Mouse (Mus musculus) cortical plate, adult 2 months (tissue): ENCODE data around the gene Itpr2. TPM values are rescaled to one million over a fixed set of nuclear protein-coding genes. Genes with fewer than 3 reads are reported as not detected.

ENCODE experiments used
- H3K27ac ChIP-seq: fragments of 200-500 bp; 2 replicates; pipeline ENCODE4 v1.5.1; 2012; ENCODE audit warnings: low read length, control low read depth, inconsistent platforms; ENCODE audit not compliant: insufficient read depth
- H3K4me1 ChIP-seq: fragments of 200-500 bp; 2 replicates; pipeline ENCODE4 v1.6.1; 2011; ENCODE audit warnings: low read length; ENCODE audit not compliant: control insufficient read depth, insufficient read depth
- H3K4me3 ChIP-seq: fragments of 200-500 bp; 2 replicates; pipeline ENCODE4 v1.5.1; 2011; ENCODE audit warnings: mild to moderate bottlenecking, low read length, control low read depth; ENCODE audit not compliant: insufficient read depth
- CTCF ChIP-seq: fragments of 200-500 bp; IDR thresholded peaks from 2 replicates; pipeline ENCODE4 v1.5.1; 2011; ENCODE audit warnings: mild to moderate bottlenecking, control low read depth, low read length; ENCODE audit not compliant: insufficient read depth; ENCODE audit errors: extremely low read depth
- POLR2A ChIP-seq: fragments of 200-500 bp; IDR thresholded peaks from 2 replicates; pipeline ENCODE4 v1.6.1; 2011; ENCODE audit warnings: mild to moderate bottlenecking, low read length, control low read depth; ENCODE audit not compliant: insufficient read depth; ENCODE audit errors: extremely low read depth
- polyA plus RNA-seq: library from polyadenylated mRNA; depleted of rRNA; stranded (reverse); fragments of >200 nt; gene quantifications from 2 replicates; pipeline ENCODE4 v1.2.3, GENCODE M21; 2012

Gene Itpr2
- polyA plus RNA-seq, 1 experiment = 8.5 TPM

DNA sequence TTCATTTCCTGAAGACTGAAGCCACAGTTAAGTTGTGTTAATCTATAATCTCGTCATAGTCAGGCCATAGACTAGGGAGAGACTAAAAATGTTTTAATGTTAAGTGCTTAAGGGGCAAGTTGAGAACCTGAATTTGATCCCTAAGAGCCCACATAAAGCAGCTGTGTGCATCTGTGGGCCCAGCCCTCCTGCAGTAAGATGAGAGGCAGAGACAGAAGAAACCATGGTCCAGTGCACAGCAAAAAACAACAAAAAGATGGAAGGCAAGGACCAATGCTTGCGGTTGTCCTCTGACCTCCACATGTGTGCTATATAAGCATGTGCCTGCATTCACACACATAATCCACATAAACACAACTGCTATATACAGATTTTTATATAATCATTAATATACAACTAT, 191.8 kb downstream of the Itpr2 start:
- no peak overlapping the region for H3K4me3 ChIP-seq
- TF ChIP-seq CTCF (no peak), POLR2A (no peak)
- H3K27ac ChIP-seq = no peak overlapping the region
- no peaks in the 10 kb centered on the region for H3K4me1 ChIP-seq

DNA sequence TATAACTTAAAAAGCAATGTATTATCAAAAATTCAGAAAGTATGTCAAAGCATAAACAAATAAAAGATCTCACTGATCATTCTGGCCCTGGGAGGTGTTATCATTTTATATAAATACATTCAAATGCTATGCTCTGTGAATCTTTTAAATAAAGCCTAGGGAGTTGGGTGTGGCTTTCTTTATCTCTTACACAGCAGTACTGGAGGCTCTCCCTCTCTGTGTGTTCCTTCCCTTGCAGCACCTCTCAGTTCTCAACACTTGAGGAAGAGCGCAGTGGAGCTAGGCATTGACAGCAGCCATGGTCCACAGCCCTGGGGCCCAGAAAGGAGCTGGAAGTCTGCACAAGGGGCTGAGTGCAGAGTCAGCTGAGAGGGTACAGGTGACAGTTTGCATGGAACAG, 192.7 kb downstream of the Itpr2 start:
- Histone ChIP-seq H3K4me3 (no peak overlapping the region), H3K27ac (no peak overlapping the region)
- no peak for TF ChIP-seq POLR2A
- no peak for TF ChIP-seq CTCF

DNA sequence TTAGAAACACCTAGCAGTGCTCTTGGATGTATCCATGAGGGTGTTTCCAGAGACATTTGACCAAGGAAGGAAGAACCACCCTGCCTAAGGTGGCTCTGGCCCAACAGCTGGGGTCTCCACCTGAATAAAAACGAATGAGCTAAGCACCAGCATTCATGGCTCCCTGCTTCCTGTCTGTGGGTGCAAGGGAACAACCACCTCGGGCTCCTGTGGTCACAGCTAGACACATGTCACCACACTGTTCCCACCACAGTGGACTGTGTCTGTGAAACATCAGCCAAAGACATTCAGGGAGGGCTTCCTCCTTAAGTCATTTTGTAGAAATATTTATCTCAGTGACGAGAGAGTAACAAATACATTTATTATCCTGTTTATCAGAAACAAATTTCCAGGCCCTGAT, 196.0 kb downstream of the Itpr2 start:
- H3K4me1 ChIP-seq = peaks cover 7% of the 10 kb centered on the region
- H3K27ac ChIP-seq = no peak overlapping the region
- no peak overlapping the region for H3K4me3 ChIP-seq
- TF ChIP-seq CTCF = no peak
- no peak for TF ChIP-seq POLR2A

More for the DNA sequence above, 192.7 kb downstream of the Itpr2 start:
- H3K4me1 ChIP-seq = no peaks in the 10 kb centered on the region

DNA sequence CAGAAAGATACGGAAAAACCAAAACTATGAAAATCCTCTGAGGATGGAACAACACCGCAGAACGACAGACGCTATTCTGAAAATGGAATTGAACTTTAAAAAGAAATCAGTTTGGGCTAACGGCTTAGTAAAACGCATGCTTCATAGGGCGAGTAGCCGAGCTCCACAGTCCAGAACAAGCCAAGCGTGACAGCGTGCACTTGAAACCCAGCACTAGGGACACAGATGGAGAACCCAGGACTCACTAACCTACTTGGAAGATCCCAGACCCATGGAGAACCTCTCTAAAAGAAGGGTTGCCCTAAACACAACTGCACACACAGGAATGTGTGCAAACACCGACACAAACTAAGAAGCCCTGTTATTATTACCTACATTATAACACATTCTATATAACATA, 197.9 kb downstream of the Itpr2 start:
- Histone ChIP-seq H3K4me1 (peaks cover 7% of the 10 kb centered on the region), H3K27ac (no peak overlapping the region), H3K4me3 (no peak overlapping the region)
- TF ChIP-seq CTCF (no peak), POLR2A (no peak)

DNA sequence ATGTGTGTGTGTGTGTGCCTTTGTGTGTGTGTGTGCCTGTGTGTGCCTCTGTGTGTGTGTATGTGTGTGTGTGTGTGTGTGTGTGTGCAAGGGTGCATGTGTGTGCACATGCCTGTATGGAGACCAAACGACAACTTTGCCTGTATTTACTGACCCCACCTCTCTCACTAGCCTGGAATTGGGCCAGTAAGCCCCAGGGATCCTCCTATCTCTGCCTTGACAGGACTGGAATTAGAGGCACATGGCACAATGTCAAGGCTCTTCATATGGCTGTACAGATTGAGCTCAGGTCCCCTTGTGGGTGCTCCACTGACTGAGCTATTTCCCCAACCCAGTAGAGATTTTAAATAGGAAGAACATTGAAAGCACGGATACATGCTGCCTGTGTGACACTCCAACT, 198.7 kb downstream of the Itpr2 start:
- no peak for TF ChIP-seq CTCF
- no peak for TF ChIP-seq POLR2A
- H3K4me1 ChIP-seq = peaks cover 7% of the 10 kb centered on the region
- H3K27ac ChIP-seq = no peak overlapping the region
- no peak overlapping the region for H3K4me3 ChIP-seq

DNA sequence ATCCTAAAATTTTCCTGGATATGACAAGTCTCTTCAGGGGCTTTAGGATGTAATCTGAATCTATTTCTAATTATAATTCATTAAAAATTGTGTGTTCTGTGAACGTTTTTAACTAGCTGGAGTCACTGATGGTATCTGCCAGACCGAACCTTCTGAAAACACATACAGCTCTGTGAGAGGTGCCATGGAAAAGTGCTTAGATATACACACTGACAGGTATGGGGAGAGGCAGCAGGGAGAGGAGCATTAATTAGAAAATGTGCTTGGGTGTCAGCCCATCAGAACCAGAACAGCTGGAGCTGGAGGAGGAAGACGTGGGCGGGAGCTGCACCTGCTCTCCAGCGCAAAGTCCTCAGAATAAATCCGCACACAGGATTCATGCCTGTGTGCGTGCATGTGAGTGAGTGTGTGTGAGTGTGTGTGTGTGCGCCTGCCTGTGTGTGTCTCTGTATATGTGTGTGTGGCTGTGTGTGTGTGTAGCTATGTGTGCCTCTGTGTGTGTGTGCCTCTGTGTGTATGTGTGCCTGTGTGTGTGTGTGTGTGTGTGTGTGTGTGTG, 199.4 kb downstream of the Itpr2 start:
- H3K4me3 ChIP-seq = no peak overlapping the region
- H3K4me1 ChIP-seq = peaks cover 7% of the 10 kb centered on the region
- no peak overlapping the region for H3K27ac ChIP-seq
- TF ChIP-seq CTCF = no peak
- no peak for TF ChIP-seq POLR2A

DNA sequence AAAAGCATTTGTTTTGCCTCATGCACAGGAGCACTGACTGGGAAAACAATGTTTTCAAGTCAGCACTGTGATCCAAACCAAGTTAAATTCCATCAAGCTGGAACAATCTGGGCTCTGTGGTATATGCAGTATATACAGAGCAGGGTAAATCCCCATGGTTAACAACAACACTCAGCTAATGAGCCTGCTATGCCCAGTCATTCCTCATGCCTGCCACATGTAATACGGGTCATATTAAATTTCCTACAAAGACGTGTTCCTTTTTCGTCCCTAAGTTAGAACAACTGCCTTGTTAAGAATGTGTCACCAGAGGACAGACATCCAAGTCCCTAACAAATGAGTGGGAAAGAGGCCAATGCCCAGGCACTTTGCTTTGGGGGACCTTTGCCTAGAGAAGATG, 199.9 kb downstream of the Itpr2 start:
- TF ChIP-seq CTCF (no peak), POLR2A (no peak)
- Histone ChIP-seq H3K4me3 (no peak overlapping the region), H3K4me1 (peaks cover 7% of the 10 kb centered on the region), H3K27ac (no peak overlapping the region)

DNA sequence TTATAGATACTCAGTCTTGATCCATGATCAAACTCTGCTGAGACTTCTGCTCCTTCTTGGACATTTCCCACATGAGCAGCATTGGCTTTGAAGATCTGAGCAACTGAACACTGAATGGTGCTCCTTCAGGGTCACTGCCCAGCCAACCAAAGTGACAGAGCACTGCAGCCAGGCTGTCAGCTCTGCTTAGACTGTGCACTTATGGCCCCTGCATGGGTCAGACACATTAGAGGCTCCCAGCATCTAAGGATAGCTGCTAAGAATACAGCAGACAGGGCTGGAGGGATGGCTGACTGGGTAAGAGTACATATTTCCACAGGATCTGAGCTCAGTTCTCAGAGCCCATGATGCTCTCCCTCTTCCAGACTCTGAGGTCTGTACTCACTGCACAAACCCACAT, 201.1 kb downstream of the Itpr2 start:
- Histone ChIP-seq H3K4me3 (no peak overlapping the region), H3K27ac (no peak overlapping the region), H3K4me1 (peaks cover 7% of the 10 kb centered on the region)
- TF ChIP-seq CTCF (no peak), POLR2A (no peak)

DNA sequence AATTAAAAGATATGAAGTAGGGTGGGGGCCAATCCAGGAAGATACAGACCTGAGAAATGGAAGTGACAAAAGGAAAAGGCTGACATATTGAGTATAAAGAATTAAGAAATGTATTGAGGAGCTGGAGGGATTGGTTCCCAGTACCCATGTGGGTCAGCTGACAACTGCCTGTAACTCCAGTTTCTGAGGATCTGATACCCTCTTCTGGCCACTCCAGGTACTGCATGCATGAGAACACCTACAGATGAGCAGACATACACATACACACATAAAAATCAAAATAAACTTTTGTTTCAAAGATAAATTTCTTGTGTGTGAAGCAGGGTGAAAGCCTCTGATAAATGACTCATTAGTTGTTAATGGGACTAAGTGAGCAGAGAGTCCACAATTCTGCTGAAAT, 203.3 kb downstream of the Itpr2 start:
- peaks cover 7% of the 10 kb centered on the region for H3K4me1 ChIP-seq
- no peak overlapping the region for H3K4me3 ChIP-seq
- no peak for TF ChIP-seq CTCF
- TF ChIP-seq POLR2A = no peak
- H3K27ac ChIP-seq = no peak overlapping the region

DNA sequence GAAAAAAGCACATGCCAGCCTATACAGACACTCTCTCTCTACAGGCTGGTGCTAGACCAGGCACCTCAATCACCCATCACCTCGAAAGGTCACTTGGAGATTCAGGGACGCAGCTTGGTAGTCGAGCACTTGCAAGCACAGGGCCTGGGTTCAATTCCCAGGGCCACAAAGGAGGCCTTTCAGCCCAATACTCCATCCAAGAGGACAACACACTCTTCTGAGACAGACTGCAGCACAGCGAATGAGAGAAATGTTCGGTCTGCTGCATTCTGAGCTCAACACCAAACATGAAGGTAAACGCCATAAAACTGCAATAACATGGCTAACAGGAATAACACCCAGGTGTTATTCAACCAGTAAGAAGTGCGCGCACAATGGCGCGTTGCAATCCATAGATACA, 211.0 kb downstream of the Itpr2 start:
- no peaks in the 10 kb centered on the region for H3K4me1 ChIP-seq
- H3K4me3 ChIP-seq = no peak overlapping the region
- H3K27ac ChIP-seq = no peak overlapping the region
- TF ChIP-seq POLR2A (no peak), CTCF (no peak)
